Mouse (Mus musculus) spleen, adult 2 months (tissue): ENCODE results near the gene Mrnip. TPM values are rescaled to one million over a fixed set of nuclear protein-coding genes. Genes with fewer than 3 reads are reported as not detected.

Experiments
- DNase-seq, 2 experiments: peaks; one replicate each; pipeline versions ENCODE4 v3.0.0 to v3.0.0-alpha.2; 2012 to 2021; ENCODE audit warnings: low spot score in 2 of 2, low read depth in 1 of 2
- H3K27ac ChIP-seq: fragments of 200-500 bp; 2 replicates; pipeline ENCODE4 v1.5.1; 2012; ENCODE audit warnings: low read length, inconsistent platforms; ENCODE audit not compliant: insufficient read depth
- H3K27me3 ChIP-seq: fragments of 200-500 bp; 2 replicates; pipeline ENCODE4 v1.6.1; 2012; ENCODE audit warnings: mild to moderate bottlenecking, moderate library complexity, low read length, inconsistent platforms; ENCODE audit not compliant: control insufficient read depth, insufficient read depth
- H3K36me3 ChIP-seq: fragments of 200-500 bp; 2 replicates; pipeline ENCODE4 v1.6.1; 2012; ENCODE audit warnings: mild to moderate bottlenecking, low read length, inconsistent platforms; ENCODE audit not compliant: control insufficient read depth, insufficient read depth
- H3K4me1 ChIP-seq: fragments of 200-500 bp; 2 replicates; pipeline ENCODE4 v1.6.1; 2011; ENCODE audit warnings: inconsistent platforms; ENCODE audit not compliant: control insufficient read depth, insufficient read depth, insufficient read length
- H3K4me3 ChIP-seq: fragments of 200-500 bp; 2 replicates; pipeline ENCODE4 v1.5.1; 2011; ENCODE audit warnings: mild to moderate bottlenecking, inconsistent platforms; ENCODE audit not compliant: insufficient read depth, insufficient read length; ENCODE audit errors: extremely low read depth
- CTCF ChIP-seq: fragments of 200-500 bp; IDR thresholded peaks from 2 replicates; pipeline ENCODE4 v1.5.1; 2011; ENCODE audit warnings: mild to moderate bottlenecking, inconsistent platforms; ENCODE audit not compliant: insufficient read depth, insufficient read length, insufficient replicate concordance; ENCODE audit errors: extremely low read depth
- POLR2A ChIP-seq: fragments of 200-500 bp; IDR thresholded peaks from 2 replicates; pipeline ENCODE4 v1.6.1; 2011; ENCODE audit warnings: low read depth, low read length, inconsistent platforms
- WGBS: fragments of 180-500 bp; shearing (Covaris S2); methylation state at CpG from one replicate; pipeline ENCODE4 v1.1.7; 2018; 5-methylcytosine and 5-hydroxymethylcytosine counted together
- polyA plus RNA-seq: library from polyadenylated mRNA; depleted of rRNA; stranded (reverse); fragments of >200 nt; gene quantifications from 2 replicates; pipeline ENCODE4 v1.2.3, GENCODE M21; 2012

The Mrnip gene
- polyA plus RNA-seq, 1 experiment = 2.4 TPM

DNA sequence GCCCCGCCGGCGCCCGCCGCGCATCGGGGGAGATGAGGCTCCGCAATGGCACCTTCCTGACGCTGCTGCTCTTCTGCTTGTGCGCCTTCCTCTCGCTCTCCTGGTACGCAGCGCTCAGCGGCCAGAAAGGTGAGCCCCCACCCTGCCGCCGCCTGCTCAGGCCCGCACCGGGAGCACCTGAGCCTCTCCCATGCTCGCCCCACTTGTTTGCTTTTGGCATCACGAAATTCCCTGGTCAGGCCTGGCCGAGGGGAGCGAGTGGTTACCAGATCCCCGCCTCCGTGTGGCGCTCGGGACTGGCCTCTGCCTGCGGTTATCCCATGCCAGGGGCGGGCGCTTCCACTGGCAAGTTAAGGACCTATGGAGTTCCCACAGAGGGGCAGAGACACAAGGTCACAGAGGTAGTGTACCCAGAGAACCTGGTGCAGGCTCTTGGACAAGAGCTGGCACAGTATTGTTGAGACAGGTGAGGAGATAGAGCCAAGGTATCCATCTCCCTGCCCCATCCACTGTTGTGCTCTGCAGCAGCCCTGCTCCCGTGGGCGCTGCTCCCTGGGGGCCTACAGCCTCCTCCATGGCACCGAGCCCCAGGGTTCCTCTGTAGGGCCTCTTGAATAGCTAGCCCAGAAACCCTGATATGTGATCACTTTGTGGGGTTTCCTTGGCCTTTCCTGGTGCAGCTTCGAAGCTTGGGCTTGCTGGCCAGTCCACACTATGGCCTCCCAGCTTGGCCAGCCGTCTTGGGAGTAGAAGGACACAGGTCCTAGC, 51.6 kb downstream of the Mrnip start:
- DNase-seq = no peak
- no peaks in the 10 kb centered on the region for H3K36me3 ChIP-seq
- peak overlapping the region; percentile 64 for H3K4me3 ChIP-seq
- H3K4me1 ChIP-seq = peaks cover 3% of the 10 kb centered on the region; the same call in 1 of the 2 replicates
- no peaks in the 10 kb centered on the region for H3K27me3 ChIP-seq
- TF ChIP-seq POLR2A = no peak
- TF ChIP-seq CTCF = no peak
- H3K27ac ChIP-seq = peak overlapping the region; percentile 36
- WGBS = 1% methylated on average over 33 of the region's 34 CpGs

DNA sequence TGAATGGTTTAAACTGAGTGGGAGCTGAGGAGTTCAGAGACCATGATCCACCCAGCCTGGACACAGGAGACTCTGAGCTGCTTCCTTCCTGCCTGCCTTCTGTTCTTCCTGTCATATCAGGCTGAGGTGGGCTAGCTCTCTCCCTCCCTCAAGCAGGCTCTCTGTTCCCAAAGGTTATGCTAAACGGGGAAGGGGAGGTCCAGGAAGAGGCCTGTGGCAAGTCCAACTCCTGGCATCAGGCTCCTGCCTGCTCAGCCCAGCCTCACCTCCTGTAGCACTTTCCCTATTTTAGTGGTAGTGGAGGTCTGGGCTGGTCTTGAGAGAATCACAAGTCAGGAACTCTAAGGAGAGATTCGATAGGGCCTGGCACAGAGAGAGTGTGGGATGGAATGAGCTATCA, 52.2 kb downstream of the Mrnip start:
- no peaks in the 10 kb centered on the region for H3K36me3 ChIP-seq
- H3K27ac ChIP-seq = peak overlapping the region; percentile 25; the same call in 1 of the 2 replicates
- DNase-seq = no peak
- H3K27me3 ChIP-seq = no peaks in the 10 kb centered on the region
- H3K4me1 ChIP-seq = peaks cover 3% of the 10 kb centered on the region; the same call in 1 of the 2 replicates
- WGBS = 35% methylated on average over 2 of the region's 2 CpGs
- H3K4me3 ChIP-seq = peak overlapping the region; percentile 27; the same call in 1 of the 2 replicates
- TF ChIP-seq POLR2A = no peak
- TF ChIP-seq CTCF = no peak

DNA sequence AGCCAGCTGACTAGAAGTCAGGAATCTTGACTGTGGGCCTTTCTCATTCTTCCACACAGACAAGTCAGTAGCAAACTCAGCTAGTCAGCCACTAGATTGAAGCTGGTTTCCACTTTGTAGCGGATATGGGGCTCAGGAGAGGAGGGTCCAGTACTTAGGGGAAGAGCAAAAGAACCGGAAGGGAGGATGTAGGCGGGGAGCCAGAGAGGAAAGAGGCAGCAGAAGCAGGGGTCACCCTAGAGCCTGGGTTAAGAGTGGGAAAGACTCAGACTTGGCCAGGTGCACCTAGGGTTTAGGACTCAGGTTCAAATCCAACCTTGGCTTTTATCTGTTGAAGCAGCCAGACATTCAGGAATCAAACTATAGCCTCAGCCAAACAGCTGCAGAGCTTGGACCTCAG, 53.0 kb downstream of the Mrnip start:
- TF ChIP-seq CTCF (no peak), POLR2A (no peak)
- Histone ChIP-seq H3K4me3 (no peak overlapping the region), H3K27me3 (no peaks in the 10 kb centered on the region), H3K4me1 (peaks cover 3% of the 10 kb centered on the region; the same call in 1 of the 2 replicates), H3K27ac (no peak overlapping the region), H3K36me3 (peaks cover 2% of the 10 kb centered on the region; the same call in 1 of the 2 replicates)
- no peak for DNase-seq
- 56% methylated on average over 3 of the region's 3 CpGs for WGBS

GRCm38 (mm10) chr11:50227736-50228135, 53.5 kb downstream of the Mrnip start:
- 81% methylated on average over 4 of the region's 4 CpGs for WGBS
- H3K27ac ChIP-seq = no peak overlapping the region
- peaks cover 3% of the 10 kb centered on the region; the same call in 1 of the 2 replicates for H3K4me1 ChIP-seq
- no peak for TF ChIP-seq POLR2A
- no peak for TF ChIP-seq CTCF
- H3K4me3 ChIP-seq = no peak overlapping the region
- H3K36me3 ChIP-seq = peaks cover 2% of the 10 kb centered on the region; the same call in 1 of the 2 replicates
- H3K27me3 ChIP-seq = no peaks in the 10 kb centered on the region
- no peak for DNase-seq

DNA sequence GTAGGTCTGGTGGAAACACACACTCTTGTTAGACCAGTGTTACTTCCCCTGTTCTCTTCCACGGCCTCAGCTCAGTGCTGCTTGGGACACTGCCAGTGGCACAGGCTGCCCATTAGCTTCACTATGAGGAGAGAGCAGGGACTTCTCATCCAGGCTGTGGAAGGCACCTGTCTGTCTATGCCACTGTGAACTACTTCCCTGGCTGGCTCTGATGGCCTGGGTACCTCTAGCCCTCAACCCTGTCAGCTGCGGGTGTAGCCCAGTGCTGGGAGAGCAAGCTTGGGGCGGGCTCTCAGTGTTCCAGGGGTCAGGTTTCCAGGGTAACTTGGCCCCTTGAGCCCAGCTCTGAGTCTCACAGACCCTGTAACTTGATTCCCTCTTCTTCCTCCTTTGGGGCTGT, 54.5 kb downstream of the Mrnip start:
- no peak for DNase-seq
- H3K4me1 ChIP-seq = peaks cover 3% of the 10 kb centered on the region; the same call in 1 of the 2 replicates
- 64% methylated on average over 3 of the region's 3 CpGs for WGBS
- peaks cover 2% of the 10 kb centered on the region; the same call in 1 of the 2 replicates for H3K36me3 ChIP-seq
- 0 out of 2 replicates have a peak overlapping the region, but pooled peaks have one; percentile 2 for H3K27ac ChIP-seq
- no peak overlapping the region for H3K4me3 ChIP-seq
- no peaks in the 10 kb centered on the region for H3K27me3 ChIP-seq
- TF ChIP-seq CTCF (no peak), POLR2A (no peak)

DNA sequence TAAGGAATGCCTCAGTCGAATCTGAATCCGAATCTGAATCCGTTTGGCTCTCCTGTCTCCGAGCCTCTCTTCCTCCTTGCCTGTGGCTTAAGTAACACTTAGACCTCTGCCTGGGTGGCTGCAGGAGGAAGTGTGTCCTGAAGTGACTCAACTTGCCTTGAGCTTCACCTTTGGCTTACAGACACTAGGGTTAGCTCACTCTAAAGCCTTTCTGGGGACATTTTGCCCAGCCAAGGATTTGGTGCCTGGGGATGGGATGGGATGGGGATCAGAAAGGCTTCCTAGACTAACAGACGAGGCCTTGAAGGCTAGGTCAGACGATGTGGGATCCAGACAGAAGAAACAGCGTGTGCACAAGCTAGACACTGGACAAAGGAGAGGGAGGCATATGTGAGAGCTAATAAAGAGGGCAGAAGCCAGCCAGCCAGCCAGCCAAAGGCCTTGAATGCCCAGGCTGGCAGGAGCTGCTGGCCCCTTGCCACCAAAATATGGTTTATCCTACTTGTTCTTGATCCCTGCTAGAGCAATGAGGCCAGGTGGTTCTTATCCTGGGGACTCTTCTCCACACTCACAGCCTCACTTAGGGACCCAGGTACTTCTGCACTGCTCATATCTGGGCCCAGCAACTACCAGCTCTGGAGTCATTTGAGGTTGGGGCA, 55.1 kb downstream of the Mrnip start:
- DNase-seq = no peak
- TF ChIP-seq CTCF = no peak
- no peak for TF ChIP-seq POLR2A
- WGBS = 63% methylated on average over 7 of the region's 7 CpGs
- Histone ChIP-seq H3K36me3 (peaks cover 2% of the 10 kb centered on the region; the same call in 1 of the 2 replicates), H3K4me1 (peaks cover 3% of the 10 kb centered on the region; the same call in 1 of the 2 replicates), H3K27ac (no peak overlapping the region), H3K27me3 (no peaks in the 10 kb centered on the region), H3K4me3 (no peak overlapping the region)
